Mouse (Mus musculus): ENCODE measurements at regions not wholly inside any gene's neighbourhood (a gene's known extent, or its start where the extent isn't known, plus 50 kb on each side); places are given as distances from the start of the nearest gene placed in this dataset.

GRCm38 (mm10) chr15:61517265-61517664 is 594.5 kb upstream of the A1bg start:
- Histone ChIP-seq H3K9me3 (ENCODE audit: control insufficient read depth, low read length) (no peaks in the 10 kb centered on the region), H3K4me2 (ENCODE audit: low read length) (no peak overlapping the region), H3K36me3 (ENCODE audit: control insufficient read depth, insufficient read depth, low read length) (no peaks in the 10 kb centered on the region), H3K4me3 (ENCODE audit: low read length) (no peak overlapping the region), H3K27ac (ENCODE audit: low read depth, low read length) (no peak overlapping the region), H3K4me1 (ENCODE audit: control insufficient read depth, insufficient read depth, low read depth, low read length) (no peaks in the 10 kb centered on the region), H3K27me3 (replicated peaks; ENCODE audit: control insufficient read depth, insufficient read depth, low read length) (no peaks in the 10 kb centered on the region), H3K9ac (ENCODE audit: low read depth, low read length) (no peak overlapping the region)
- no peak for ATAC-seq
- WGBS = 94% methylated on average over 1 of the region's 1 CpGs

- H3K9ac ChIP-seq (ENCODE audit: low read depth, low read length) = no peak overlapping the region
- no peaks in the 10 kb centered on the region for H3K4me1 ChIP-seq (ENCODE audit: control insufficient read depth, insufficient read depth, low read depth, low read length)
- 50% methylated on average over 1 of the region's 1 CpGs for WGBS
- H3K4me2 ChIP-seq (ENCODE audit: low read length) = no peak overlapping the region
- H3K9me3 ChIP-seq (ENCODE audit: control insufficient read depth, low read length) = no peaks in the 10 kb centered on the region
- no peak for ATAC-seq
- no peak overlapping the region for H3K4me3 ChIP-seq (ENCODE audit: low read length)
- H3K36me3 ChIP-seq (ENCODE audit: control insufficient read depth, insufficient read depth, low read length) = no peaks in the 10 kb centered on the region
- H3K27me3 ChIP-seq (replicated peaks; ENCODE audit: control insufficient read depth, insufficient read depth, low read length) = no peaks in the 10 kb centered on the region
- no peak overlapping the region for H3K27ac ChIP-seq (ENCODE audit: low read depth, low read length)
Observed at GRCm38 (mm10) chr15:61514324-61514723, 591.5 kb upstream of the A1bg start.

- WGBS = 95% methylated on average over 6 of the region's 6 CpGs
- H3K4me3 ChIP-seq (ENCODE audit: low read length) = no peak overlapping the region
- no peaks in the 10 kb centered on the region for H3K9me3 ChIP-seq (ENCODE audit: control insufficient read depth, low read length)
- no peaks in the 10 kb centered on the region for H3K4me1 ChIP-seq (ENCODE audit: control insufficient read depth, insufficient read depth, low read depth, low read length)
- ATAC-seq = no peak
- no peak overlapping the region for H3K4me2 ChIP-seq (ENCODE audit: low read length)
- no peaks in the 10 kb centered on the region for H3K36me3 ChIP-seq (ENCODE audit: control insufficient read depth, insufficient read depth, low read length)
- H3K9ac ChIP-seq (ENCODE audit: low read depth, low read length) = no peak overlapping the region
- H3K27me3 ChIP-seq (replicated peaks; ENCODE audit: control insufficient read depth, insufficient read depth, low read length) = no peaks in the 10 kb centered on the region
- no peak overlapping the region for H3K27ac ChIP-seq (ENCODE audit: low read depth, low read length)
Observed at GRCm38 (mm10) chr15:61508806-61509205, 586.0 kb upstream of the A1bg start.

GRCm38 (mm10) chr15:61506361-61506897 is 583.6 kb upstream of the A1bg start:
- no peak overlapping the region for H3K9ac ChIP-seq (ENCODE audit: low read depth, low read length)
- 85% methylated on average over 6 of the region's 6 CpGs for WGBS
- ATAC-seq = no peak
- no peak overlapping the region for H3K4me2 ChIP-seq (ENCODE audit: low read length)
- H3K4me1 ChIP-seq (ENCODE audit: control insufficient read depth, insufficient read depth, low read depth, low read length) = no peaks in the 10 kb centered on the region
- no peak overlapping the region for H3K27ac ChIP-seq (ENCODE audit: low read depth, low read length)
- no peaks in the 10 kb centered on the region for H3K9me3 ChIP-seq (ENCODE audit: control insufficient read depth, low read length)
- no peaks in the 10 kb centered on the region for H3K36me3 ChIP-seq (ENCODE audit: control insufficient read depth, insufficient read depth, low read length)
- H3K27me3 ChIP-seq (replicated peaks; ENCODE audit: control insufficient read depth, insufficient read depth, low read length) = no peaks in the 10 kb centered on the region
- H3K4me3 ChIP-seq (ENCODE audit: low read length) = no peak overlapping the region

- Histone ChIP-seq H3K36me3 (ENCODE audit: control insufficient read depth, insufficient read depth, low read length) (no peaks in the 10 kb centered on the region), H3K4me3 (ENCODE audit: low read length) (no peak overlapping the region), H3K27me3 (replicated peaks; ENCODE audit: control insufficient read depth, insufficient read depth, low read length) (no peaks in the 10 kb centered on the region), H3K9ac (ENCODE audit: low read depth, low read length) (no peak overlapping the region), H3K4me1 (ENCODE audit: control insufficient read depth, insufficient read depth, low read depth, low read length) (no peaks in the 10 kb centered on the region), H3K9me3 (ENCODE audit: control insufficient read depth, low read length) (no peaks in the 10 kb centered on the region), H3K27ac (ENCODE audit: low read depth, low read length) (no peak overlapping the region), H3K4me2 (ENCODE audit: low read length) (no peak overlapping the region)
- ATAC-seq = no peak
- 57% methylated on average over 7 of the region's 7 CpGs for WGBS
Observed at GRCm38 (mm10) chr15:61503436-61503835, 580.6 kb upstream of the A1bg start.

- Histone ChIP-seq H3K4me1 (ENCODE audit: control insufficient read depth, insufficient read depth, low read depth, low read length) (no peaks in the 10 kb centered on the region), H3K4me3 (ENCODE audit: low read length) (no peak overlapping the region), H3K9me3 (ENCODE audit: control insufficient read depth, low read length) (no peaks in the 10 kb centered on the region), H3K4me2 (ENCODE audit: low read length) (no peak overlapping the region), H3K27me3 (replicated peaks; ENCODE audit: control insufficient read depth, insufficient read depth, low read length) (no peaks in the 10 kb centered on the region), H3K9ac (ENCODE audit: low read depth, low read length) (no peak overlapping the region), H3K27ac (ENCODE audit: low read depth, low read length) (no peak overlapping the region), H3K36me3 (ENCODE audit: control insufficient read depth, insufficient read depth, low read length) (no peaks in the 10 kb centered on the region)
- ATAC-seq = no peak
- WGBS = 91% methylated on average over 4 of the region's 4 CpGs
Observed at GRCm38 (mm10) chr15:61489731-61490130, 566.9 kb upstream of the A1bg start.

- ATAC-seq = no peak
- WGBS = 63% methylated on average over 7 of the region's 7 CpGs
- H3K27me3 ChIP-seq (replicated peaks; ENCODE audit: control insufficient read depth, insufficient read depth, low read length) = no peaks in the 10 kb centered on the region
Observed at GRCm38 (mm10) chr15:61481861-61482260, 559.0 kb upstream of the A1bg start.

GRCm38 (mm10) chr15:61473900-61474299 is 551.1 kb upstream of the A1bg start:
- WGBS = 40% methylated on average over 1 of the region's 1 CpGs
- no peak overlapping the region for H3K27ac ChIP-seq (ENCODE audit: low read depth, low read length)
- H3K27me3 ChIP-seq (replicated peaks; ENCODE audit: control insufficient read depth, insufficient read depth, low read length) = no peaks in the 10 kb centered on the region
- no peaks in the 10 kb centered on the region for H3K36me3 ChIP-seq (ENCODE audit: control insufficient read depth, insufficient read depth, low read length)
- H3K9ac ChIP-seq (ENCODE audit: low read depth, low read length) = no peak overlapping the region
- no peaks in the 10 kb centered on the region for H3K9me3 ChIP-seq (ENCODE audit: control insufficient read depth, low read length)
- no peak for ATAC-seq
- no peak overlapping the region for H3K4me3 ChIP-seq (ENCODE audit: low read length)
- H3K4me2 ChIP-seq (ENCODE audit: low read length) = no peak overlapping the region
- no peaks in the 10 kb centered on the region for H3K4me1 ChIP-seq (ENCODE audit: control insufficient read depth, insufficient read depth, low read depth, low read length)

More at GRCm38 (mm10) chr15:61481861-61482260, 559.0 kb upstream of the A1bg start:
- Histone ChIP-seq H3K27ac (ENCODE audit: low read depth, low read length) (no peak overlapping the region), H3K9ac (ENCODE audit: low read depth, low read length) (no peak overlapping the region), H3K9me3 (ENCODE audit: control insufficient read depth, low read length) (no peaks in the 10 kb centered on the region), H3K4me3 (ENCODE audit: low read length) (no peak overlapping the region), H3K4me1 (ENCODE audit: control insufficient read depth, insufficient read depth, low read depth, low read length) (no peaks in the 10 kb centered on the region), H3K36me3 (ENCODE audit: control insufficient read depth, insufficient read depth, low read length) (no peaks in the 10 kb centered on the region), H3K4me2 (ENCODE audit: low read length) (no peak overlapping the region)

- H3K9me3 ChIP-seq (ENCODE audit: control insufficient read depth, low read length) = no peaks in the 10 kb centered on the region
- H3K36me3 ChIP-seq (ENCODE audit: control insufficient read depth, insufficient read depth, low read length) = no peaks in the 10 kb centered on the region
- no peaks in the 10 kb centered on the region for H3K4me1 ChIP-seq (ENCODE audit: control insufficient read depth, insufficient read depth, low read depth, low read length)
- ATAC-seq = no peak
- no peak overlapping the region for H3K4me3 ChIP-seq (ENCODE audit: low read length)
- no peaks in the 10 kb centered on the region for H3K27me3 ChIP-seq (replicated peaks; ENCODE audit: control insufficient read depth, insufficient read depth, low read length)
- no peak overlapping the region for H3K9ac ChIP-seq (ENCODE audit: low read depth, low read length)
- no peak overlapping the region for H3K4me2 ChIP-seq (ENCODE audit: low read length)
- WGBS = 89% methylated on average over 5 of the region's 5 CpGs
- H3K27ac ChIP-seq (ENCODE audit: low read depth, low read length) = no peak overlapping the region
Observed at GRCm38 (mm10) chr15:61455042-61455441, 532.2 kb upstream of the A1bg start.

GRCm38 (mm10) chr15:61454350-61454671 is 531.5 kb upstream of the A1bg start:
- H3K4me3 ChIP-seq (ENCODE audit: low read length) = no peak overlapping the region
- no peaks in the 10 kb centered on the region for H3K36me3 ChIP-seq (ENCODE audit: control insufficient read depth, insufficient read depth, low read length)
- H3K27ac ChIP-seq (ENCODE audit: low read depth, low read length) = no peak overlapping the region
- H3K4me1 ChIP-seq (ENCODE audit: control insufficient read depth, insufficient read depth, low read depth, low read length) = no peaks in the 10 kb centered on the region
- H3K9me3 ChIP-seq (ENCODE audit: control insufficient read depth, low read length) = no peaks in the 10 kb centered on the region
- WGBS = 94% methylated on average over 1 of the region's 1 CpGs
- ATAC-seq = no peak
- no peak overlapping the region for H3K4me2 ChIP-seq (ENCODE audit: low read length)
- H3K9ac ChIP-seq (ENCODE audit: low read depth, low read length) = no peak overlapping the region
- no peaks in the 10 kb centered on the region for H3K27me3 ChIP-seq (replicated peaks; ENCODE audit: control insufficient read depth, insufficient read depth, low read length)

Measured in hindbrain, embryonic 16.5 days (tissue).